In the genomic region with DNA sequence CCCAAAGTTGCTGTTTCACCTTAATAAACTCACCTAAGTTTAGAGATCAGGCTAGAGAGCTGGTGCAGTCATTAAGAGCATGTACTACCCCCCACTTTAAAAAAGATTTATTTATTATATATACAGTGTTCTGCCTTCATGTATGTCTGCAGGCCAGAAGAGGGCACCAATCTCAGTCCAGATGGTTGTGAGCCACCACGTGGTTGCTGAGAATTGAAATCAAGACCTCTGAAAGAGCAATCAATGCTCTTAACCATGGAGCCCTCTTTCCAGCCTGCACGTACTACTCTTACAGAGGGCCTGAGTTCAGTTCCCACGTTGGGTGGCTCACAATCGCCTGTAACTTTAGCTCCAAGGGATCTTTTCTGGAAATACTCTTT, we compare ENCODE assay signal across 13 mouse cellular contexts. TPM values are rescaled to one million over a fixed set of nuclear protein-coding genes. Genes with fewer than 3 reads are reported as not detected.
DNase-seq lines count a peak whose midpoint lies in the region; ATAC-seq and TF ChIP-seq lines count a peak whose summit lies in the region.
"Had no signal": no experiment of that assay in that cellular context is flagged by ENCODE, and none has a peak within 500 bp of the region (broad histone marks: within the 10 kb centered on the region; RNA-seq: fewer than 3 reads in every experiment).

No protein-coding gene starts in this region.

- no peak overlapping the region for H3K9ac ChIP-seq in heart, adult 2 months (ENCODE audit: low read depth, low read length)
- no peak overlapping the region for H3K9ac ChIP-seq in heart, embryonic 11.5 days (ENCODE audit: low read depth, low read length)
- H3K9ac ChIP-seq in midbrain, postnatal 0 days (replicated peaks; ENCODE audit: low read length, poor library complexity, severe bottlenecking) = no peak overlapping the region
- no peak overlapping the region for H3K9ac ChIP-seq in midbrain, embryonic 13.5 days (replicated peaks)
- H3K9ac ChIP-seq: hindbrain, embryonic 12.5 days; limb, embryonic 15.5 days; midbrain, embryonic 15.5 days; stomach, embryonic 15.5 days had no signal

- no peak overlapping the region for H3K27ac ChIP-seq in heart, adult 2 months
- H3K27ac ChIP-seq in heart, embryonic 11.5 days (ENCODE audit: low read depth, low read length) = no peak overlapping the region
- H3K27ac ChIP-seq in midbrain, postnatal 0 days (ENCODE audit: low read depth, low read length) = no peak overlapping the region
- no peak overlapping the region for H3K27ac ChIP-seq in midbrain, embryonic 13.5 days
- peak overlapping the region; percentile 30 for H3K27ac ChIP-seq in bone marrow macrophage, adult 2 months (ENCODE audit: insufficient read depth, low read depth, low read length)
- H3K27ac ChIP-seq: hindbrain, embryonic 12.5 days; limb, embryonic 15.5 days; midbrain, embryonic 15.5 days; stomach, embryonic 15.5 days had no signal

- H3K36me3 ChIP-seq in heart, adult 2 months (ENCODE audit: control insufficient read depth, insufficient read depth, low read length) = no peaks in the 10 kb centered on the region; the same call in 1 of the 2 replicates
- peaks cover 4% of the 10 kb centered on the region; the same call in 1 of the 2 replicates for H3K36me3 ChIP-seq in heart, embryonic 11.5 days (ENCODE audit: control insufficient read depth, insufficient read depth, low read length)
- H3K36me3 ChIP-seq in midbrain, postnatal 0 days (ENCODE audit: insufficient read depth, low read length) = peaks cover 21% of the 10 kb centered on the region
- H3K36me3 ChIP-seq in midbrain, embryonic 13.5 days = peaks cover 21% of the 10 kb centered on the region; the same call in 1 of the 2 replicates

- H3K27me3 ChIP-seq in heart, adult 2 months (ENCODE audit: control insufficient read depth, insufficient read depth, low read length) = no peaks in the 10 kb centered on the region
- H3K27me3 ChIP-seq in heart, embryonic 11.5 days (ENCODE audit: control insufficient read depth, insufficient read depth, low read length) = no peaks in the 10 kb centered on the region
- H3K27me3 ChIP-seq in midbrain, postnatal 0 days (ENCODE audit: insufficient read depth, low read length) = no peaks in the 10 kb centered on the region
- H3K27me3 ChIP-seq in midbrain, embryonic 13.5 days = no peaks in the 10 kb centered on the region
- H3K27me3 ChIP-seq: hindbrain, embryonic 12.5 days; limb, embryonic 15.5 days; midbrain, embryonic 15.5 days; stomach, embryonic 15.5 days had no signal

- H3K4me2 ChIP-seq in heart, embryonic 11.5 days = no peak overlapping the region
- H3K4me2 ChIP-seq in midbrain, postnatal 0 days (ENCODE audit: low read depth, low read length, poor library complexity, severe bottlenecking) = no peak overlapping the region
- no peak overlapping the region for H3K4me2 ChIP-seq in midbrain, embryonic 13.5 days (replicated peaks)
- H3K4me2 ChIP-seq: hindbrain, embryonic 12.5 days; limb, embryonic 15.5 days; midbrain, embryonic 15.5 days; stomach, embryonic 15.5 days had no signal

- H3K9me3 ChIP-seq in heart, embryonic 11.5 days (replicated peaks; ENCODE audit: control insufficient read depth, low read length) = no peaks in the 10 kb centered on the region
- H3K9me3 ChIP-seq in midbrain, postnatal 0 days (ENCODE audit: low read length) = no peaks in the 10 kb centered on the region
- no peaks in the 10 kb centered on the region for H3K9me3 ChIP-seq in midbrain, embryonic 13.5 days
- H3K9me3 ChIP-seq: hindbrain, embryonic 12.5 days; limb, embryonic 15.5 days; midbrain, embryonic 15.5 days; stomach, embryonic 15.5 days had no signal

- TF ChIP-seq CTCF in heart, adult 2 months (IDR thresholded peaks at IDR 0.05) = peak; percentile 37; the same call in 1 of the 2 replicates
- TF ChIP-seq CTCF in midbrain, postnatal 0 days (IDR thresholded peaks at IDR 0.05) = peak; percentile 62
- TF ChIP-seq CTCF in bone marrow macrophage, adult 2 months (IDR thresholded peaks at IDR 0.05; ENCODE audit: low read depth, low read length) = no peak

- no peak for DNase-seq in heart, adult 2 months
- peak; percentile 12 for DNase-seq in midbrain, postnatal 0 days (ENCODE audit: low spot score)
- DNase-seq in thymus, postnatal 14 days = peak; percentile 58
- no peak for DNase-seq in heart, postnatal 36 days
- no peak for DNase-seq in ovary, postnatal 14 days (ENCODE audit: low spot score)

- no peak for TF ChIP-seq POLR2A in heart, adult 2 months (IDR thresholded peaks at IDR 0.05; ENCODE audit: insufficient read depth, low read depth, low read length)
- TF ChIP-seq POLR2A in bone marrow macrophage, adult 2 months (IDR thresholded peaks at IDR 0.05; ENCODE audit: borderline replicate concordance, low read depth, low read length) = no peak

- WGBS in heart, adult 2 months = 67% methylated on average over 4 of the region's 4 CpGs
- 56% methylated on average over 4 of the region's 4 CpGs for WGBS in heart, embryonic 11.5 days (ENCODE audit: insufficient replicate concordance)
- WGBS in midbrain, postnatal 0 days = 70% methylated on average over 4 of the region's 4 CpGs
- WGBS in midbrain, embryonic 13.5 days = 72% methylated on average over 4 of the region's 4 CpGs

- peaks cover 2% of the 10 kb centered on the region for H3K79me2 ChIP-seq in heart, adult 2 months (replicated peaks; ENCODE audit: control insufficient read depth, insufficient read depth, low read length)

- no peak overlapping the region for H3K4me3 ChIP-seq in heart, adult 2 months
- no peak overlapping the region for H3K4me3 ChIP-seq in heart, embryonic 11.5 days (ENCODE audit: low read depth, low read length)
- no peak overlapping the region for H3K4me3 ChIP-seq in midbrain, postnatal 0 days (ENCODE audit: low read depth, low read length)
- no peak overlapping the region for H3K4me3 ChIP-seq in midbrain, embryonic 13.5 days (replicated peaks)
- no peak overlapping the region for H3K4me3 ChIP-seq in bone marrow macrophage, adult 2 months (ENCODE audit: insufficient read depth, low read length)
- H3K4me3 ChIP-seq: hindbrain, embryonic 12.5 days; limb, embryonic 15.5 days; midbrain, embryonic 15.5 days; stomach, embryonic 15.5 days had no signal

- peaks cover 2% of the 10 kb centered on the region for H3K4me1 ChIP-seq in heart, adult 2 months (ENCODE audit: control insufficient read depth, insufficient read depth, low read length)
- H3K4me1 ChIP-seq in heart, embryonic 11.5 days (ENCODE audit: control insufficient read depth, insufficient read depth, low read length) = peaks cover 5% of the 10 kb centered on the region
- H3K4me1 ChIP-seq in midbrain, postnatal 0 days (ENCODE audit: insufficient read depth, low read length) = no peaks in the 10 kb centered on the region
- H3K4me1 ChIP-seq in midbrain, embryonic 13.5 days (replicated peaks) = peaks cover 2% of the 10 kb centered on the region
- peaks cover 52% of the 10 kb centered on the region for H3K4me1 ChIP-seq in bone marrow macrophage, adult 2 months (ENCODE audit: control insufficient read depth, insufficient read depth, low read length)

- intact Hi-C loops in heart, adult 2 months (cut with DNase I) = no loop called here
- intact Hi-C loops in heart, postnatal 36 days (cut with DNase I) = loop anchor here (5.0 kb wide), 1 partner anchor 95 kb away; no protein-coding TSS in a partner anchor

- no peak for TF ChIP-seq EP300 in heart, adult 2 months (IDR thresholded peaks at IDR 0.05; ENCODE audit: insufficient read depth, low read depth, low read length)

- no peak for ATAC-seq in heart, embryonic 11.5 days (replicated peaks; ENCODE audit: insufficient number of reproducible peaks, low FRiP score, low TSS enrichment)
- ATAC-seq in midbrain, postnatal 0 days (ENCODE audit: low FRiP score) = no peak
- no peak for ATAC-seq in midbrain, embryonic 13.5 days
- ATAC-seq: midbrain, embryonic 15.5 days had no signal

RNA-seq across cellular contexts. Expression of gene Slc25a28, which starts 7.3 kb away (rescaled TPM):
- total RNA-seq in heart, adult 2 months (2021) = 10 to 100 TPM; 23.3 to 31.7 TPM
- 48.3 and 50.0 TPM in 2 replicates for polyA plus RNA-seq in heart, adult 2 months (2012; rRNA removed)
- polyA plus RNA-seq in heart, embryonic 11.5 days (2014; fragmentation: Nextera tagmentation; extraction: Ambion mirVana) = 5.7 and 9.5 TPM in 2 replicates
- 43.8 and 48.3 TPM in 2 replicates for total RNA-seq in midbrain, postnatal 0 days (2014; rRNA removed)
- 15.2 and 15.5 TPM in 2 replicates for polyA plus RNA-seq in midbrain, postnatal 0 days (2015; fragmentation: Nextera tagmentation; extraction: Ambion mirVana)
- 10.8 and 14.4 TPM in 2 replicates for polyA plus RNA-seq in midbrain, embryonic 13.5 days (2015; fragmentation: Nextera tagmentation; extraction: Ambion mirVana)
- polyA plus RNA-seq in bone marrow macrophage, adult 2 months (2012; ENCODE audit: insufficient read depth, insufficient read length, missing spikeins) = 34.1 and 40.1 TPM in 2 replicates
- 10 to 100 TPM; 27.9 to 29.3 TPM for total RNA-seq in heart, postnatal 36 days (2021)

RNA-seq across cellular contexts. Expression of gene Entpd7, which starts 22.1 kb away (rescaled TPM):
- total RNA-seq in heart, adult 2 months (2021) = 1 to 10 TPM; 2.6 to 2.9 TPM
- 1.8 and 2.0 TPM in 2 replicates for polyA plus RNA-seq in heart, adult 2 months (2012; rRNA removed)
- 9.1 and 10.6 TPM in 2 replicates for polyA plus RNA-seq in heart, embryonic 11.5 days (2014; fragmentation: Nextera tagmentation; extraction: Ambion mirVana)
- 6.9 and 10.0 TPM in 2 replicates for total RNA-seq in midbrain, postnatal 0 days (2014; rRNA removed)
- polyA plus RNA-seq in midbrain, postnatal 0 days (2015; fragmentation: Nextera tagmentation; extraction: Ambion mirVana) = 7.1 and 8.2 TPM in 2 replicates
- 9.1 and 9.9 TPM in 2 replicates for polyA plus RNA-seq in midbrain, embryonic 13.5 days (2015; fragmentation: Nextera tagmentation; extraction: Ambion mirVana)
- 23.4 and 26.1 TPM in 2 replicates for polyA plus RNA-seq in bone marrow macrophage, adult 2 months (2012; ENCODE audit: insufficient read depth, insufficient read length, missing spikeins)
- 1 to 10 TPM; 2.9 to 3.3 TPM for total RNA-seq in heart, postnatal 36 days (2021)

RNA-seq across cellular contexts. Expression of gene Nkx2-3, which starts 55.3 kb away (rescaled TPM):
- not detected for total RNA-seq in heart, adult 2 months (2021)
- polyA plus RNA-seq in heart, adult 2 months (2012; rRNA removed) = not detected in 2 replicates
- not detected in 2 replicates for polyA plus RNA-seq in heart, embryonic 11.5 days (2014; fragmentation: Nextera tagmentation; extraction: Ambion mirVana)
- 0.05 TPM in 1 of 2 replicates, not detected in the other for total RNA-seq in midbrain, postnatal 0 days (2014; rRNA removed)
- 0.12 TPM in 1 of 2 replicates, not detected in the other for polyA plus RNA-seq in midbrain, postnatal 0 days (2015; fragmentation: Nextera tagmentation; extraction: Ambion mirVana)
- polyA plus RNA-seq in midbrain, embryonic 13.5 days (2015; fragmentation: Nextera tagmentation; extraction: Ambion mirVana) = 0.85 and 1.0 TPM in 2 replicates
- not detected in 2 replicates for polyA plus RNA-seq in bone marrow macrophage, adult 2 months (2012; ENCODE audit: insufficient read depth, insufficient read length, missing spikeins)
- not detected for total RNA-seq in heart, postnatal 36 days (2021)
- total RNA-seq: gastrocnemius, postnatal 4 days had no signal
- polyA plus RNA-seq: limb, embryonic 15.5 days had no signal

Comparison
In these comparisons a context has a peak if more than half of its experiments do, and no peak if none do; other contexts are left out.
1. DNase-seq: peak in midbrain, postnatal 0 days (single experiment) and thymus, postnatal 14 days (single experiment); none in heart, adult 2 months (0 of 2), heart, postnatal 36 days (0 of 2) and ovary, postnatal 14 days (single experiment).